Mouse (Mus musculus) liver, embryonic 11.5 days (tissue): ENCODE measurements around the gene Flvcr2. TPM values are rescaled to one million over a fixed set of nuclear protein-coding genes. Genes with fewer than 3 reads are reported as not detected.

Experiments used
- ATAC-seq: fragments of 200-750 bp; cut with Nextera tagmentation; replicated peaks from 2 replicates; pipeline ENCODE4 v1.8.0; 2017; ENCODE audit warnings: moderate number of reproducible peaks, mild to moderate bottlenecking, moderate TSS enrichment, moderate library complexity; ENCODE audit not compliant: low FRiP score
- DNase-seq: peaks from one replicate; pipeline ENCODE4 v3.0.0-alpha.2; 2017; ENCODE audit warnings: low spot score
- H3K27ac ChIP-seq: fragments of 300-500 bp; sonication (generic); 2 replicates; pipeline ENCODE4 v1.5.1; 2014; ENCODE audit warnings: mild to moderate bottlenecking, low read depth, low read length, control low read depth
- H3K27me3 ChIP-seq: fragments of 300-500 bp; sonication (generic); replicated peaks from 2 replicates; pipeline ENCODE4 v1.6.1; 2014; ENCODE audit warnings: low read length, mixed read lengths; ENCODE audit not compliant: control insufficient read depth, insufficient read depth
- H3K36me3 ChIP-seq: fragments of 300-500 bp; sonication (generic); 2 replicates; pipeline ENCODE4 v1.6.1; 2014; ENCODE audit warnings: mild to moderate bottlenecking, low read length, moderate library complexity, mixed read lengths; ENCODE audit not compliant: control insufficient read depth, insufficient read depth
- H3K4me1 ChIP-seq: fragments of 300-500 bp; sonication (generic); replicated peaks from 2 replicates; pipeline ENCODE4 v1.6.1; 2014; ENCODE audit warnings: low read length, mixed read lengths; ENCODE audit not compliant: control insufficient read depth, insufficient read depth
- H3K4me2 ChIP-seq: fragments of 300-500 bp; sonication (generic); 2 replicates; pipeline ENCODE4 v1.6.1; 2014; ENCODE audit warnings: mild to moderate bottlenecking, control low read depth, moderate library complexity
- H3K4me3 ChIP-seq: fragments of 300-500 bp; sonication (generic); 2 replicates; pipeline ENCODE4 v1.5.1; 2014; ENCODE audit warnings: low read depth, low read length, control low read depth
- H3K9ac ChIP-seq: fragments of 300-500 bp; sonication (generic); 2 replicates; pipeline ENCODE4 v1.6.1; 2014; ENCODE audit warnings: low read depth, low read length, control low read depth
- H3K9me3 ChIP-seq: fragments of 300-500 bp; sonication (generic); 2 replicates; pipeline ENCODE4 v1.6.1; 2016; ENCODE audit warnings: low read length, inconsistent platforms, mixed read lengths; ENCODE audit not compliant: control insufficient read depth
- WGBS: fragments of 180-500 bp; shearing (Covaris S2); extraction: QIAGEN DNeasy Blood & Tissue Kit; methylation state at CpG from one replicate; pipeline ENCODE4 v1.1.7; 2014; 5-methylcytosine and 5-hydroxymethylcytosine counted together
- polyA plus RNA-seq: library from polyadenylated mRNA; unstranded; fragments of >200 nt; fragmentation: Nextera tagmentation; extraction: Ambion mirVana; gene quantifications from 2 replicates; pipeline ENCODE4 v1.2.1, GENCODE M21; 2014

Flvcr2 gene
- polyA plus RNA-seq, 1 experiment from 2014 or later, result 3.9 TPM

- Histone ChIP-seq H3K36me3 (peaks cover 4% of the 10 kb centered on the region; the same call in 1 of the 2 replicates), H3K9ac (peak within 1 kb of the TSS; percentile 69), H3K4me1 (peaks cover 4% of the 10 kb centered on the region; the same call in 1 of the 2 replicates), H3K4me3 (peak within 1 kb of the TSS; percentile 70), H3K9me3 (no peaks in the 10 kb centered on the region), H3K27ac (peak within 1 kb of the TSS; percentile 98), H3K27me3 (no peaks in the 10 kb centered on the region), H3K4me2 (peak within 1 kb of the TSS; percentile 93)
- DNase-seq (peak; percentile 96), ATAC-seq (peak; percentile 98)
- WGBS, result under 1% methylated on average over 66 of the region's 67 CpGs
Measured at GRCm38 (mm10) chr12:85824438-85825264, 78.3 kb downstream of the Flvcr2 start, which contains the start of the genes Erg28 and Ttll5. Gene Erg28 (minus strand): TSS chr12:85824550. Gene Ttll5 (plus strand): TSS chr12:85824659.

DNA sequence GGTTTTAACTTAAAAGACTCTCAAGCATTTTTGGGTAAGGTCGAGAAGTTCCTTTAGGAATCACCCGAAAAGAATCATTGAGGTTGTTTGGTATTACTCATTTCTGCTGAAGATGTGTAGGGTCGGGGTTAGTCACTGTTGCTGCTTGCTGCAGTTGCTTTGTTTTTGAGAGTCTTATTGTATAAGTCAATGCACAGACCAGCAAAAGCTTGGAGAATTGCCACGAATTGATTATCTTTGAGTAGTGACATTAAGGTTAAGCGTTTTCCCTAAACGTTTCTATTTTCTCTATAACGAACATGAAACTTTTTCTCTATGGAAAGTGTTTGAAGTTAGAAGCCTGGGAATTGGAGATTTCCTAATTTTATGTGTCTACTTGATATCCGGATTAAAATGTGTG is 79.0 kb downstream of the Flvcr2 start:
- H3K4me3 ChIP-seq, result peak overlapping the region; percentile 70
- H3K27ac ChIP-seq, result peak overlapping the region; percentile 98
- no peaks in the 10 kb centered on the region for H3K27me3 ChIP-seq
- DNase-seq (no peak), ATAC-seq (no peak)
- H3K4me1 ChIP-seq, result peaks cover 4% of the 10 kb centered on the region; the same call in 1 of the 2 replicates
- peak overlapping the region; percentile 69 for H3K9ac ChIP-seq
- H3K4me2 ChIP-seq, result peak overlapping the region; percentile 73
- H3K36me3 ChIP-seq, result peaks cover 4% of the 10 kb centered on the region; the same call in 1 of the 2 replicates
- H3K9me3 ChIP-seq, result no peaks in the 10 kb centered on the region
- WGBS, result 10% methylated on average over 8 of the region's 8 CpGs

- no peak for ATAC-seq
- Histone ChIP-seq H3K27me3 (no peaks in the 10 kb centered on the region), H3K9me3 (no peaks in the 10 kb centered on the region), H3K4me3 (peak overlapping the region; percentile 70; the same call in 1 of the 2 replicates), H3K4me1 (peaks cover 4% of the 10 kb centered on the region; the same call in 1 of the 2 replicates), H3K4me2 (peak overlapping the region; percentile 73), H3K27ac (no peak overlapping the region), H3K36me3 (peaks cover 4% of the 10 kb centered on the region; the same call in 1 of the 2 replicates), H3K9ac (no peak overlapping the region)
- no peak for DNase-seq
- 63% methylated on average over 2 of the region's 2 CpGs for WGBS
Measured at GRCm38 (mm10) chr12:85825822-85826221, 79.5 kb downstream of the Flvcr2 start.

DNA sequence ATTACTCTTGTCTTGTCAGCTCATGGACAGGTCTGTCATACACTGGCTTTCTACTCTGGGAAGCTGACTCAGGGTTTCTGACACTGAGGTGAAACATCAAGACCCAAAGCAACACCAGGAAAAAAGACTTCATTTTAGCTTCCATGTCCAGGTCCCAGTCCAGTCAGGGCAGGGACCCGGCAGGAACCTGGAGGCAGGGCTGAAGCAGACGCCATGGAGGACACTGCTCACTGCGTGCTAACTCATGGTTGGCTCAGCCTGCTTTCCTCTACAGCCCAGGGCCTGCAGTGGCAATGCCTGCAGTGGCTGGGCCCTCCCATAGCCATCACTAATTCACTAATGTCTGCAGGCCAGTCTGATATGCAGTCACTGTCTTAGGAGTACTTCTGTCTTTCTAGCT is 82.5 kb downstream of the Flvcr2 start:
- Histone ChIP-seq H3K9ac (no peak overlapping the region), H3K27me3 (no peaks in the 10 kb centered on the region), H3K27ac (no peak overlapping the region), H3K4me2 (no peak overlapping the region), H3K9me3 (no peaks in the 10 kb centered on the region), H3K4me3 (no peak overlapping the region), H3K4me1 (no peaks in the 10 kb centered on the region; the same call in 1 of the 2 replicates), H3K36me3 (peaks cover 6% of the 10 kb centered on the region; the same call in 1 of the 2 replicates)
- 99% methylated on average over 3 of the region's 3 CpGs for WGBS
- ATAC-seq (no peak), DNase-seq (no peak)

DNA sequence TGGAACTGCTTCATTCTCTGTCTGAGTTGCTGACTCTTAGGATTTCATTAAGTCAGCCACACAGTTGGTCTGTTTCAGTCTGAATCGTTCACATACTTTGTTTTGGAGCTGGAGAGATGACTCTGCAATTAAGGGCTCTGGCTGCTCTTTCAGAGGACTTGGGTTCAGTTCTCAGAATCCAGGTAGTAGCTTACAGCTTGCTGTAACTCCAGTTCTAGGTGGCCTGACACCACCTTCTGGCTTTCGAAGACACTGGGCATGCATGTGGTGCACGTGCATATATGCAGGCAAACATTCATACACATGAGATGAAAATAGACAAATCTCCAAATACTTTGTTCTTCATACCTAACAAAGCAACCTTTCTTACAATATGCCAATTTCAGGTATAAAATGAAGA is 83.5 kb downstream of the Flvcr2 start:
- Histone ChIP-seq H3K9me3 (no peaks in the 10 kb centered on the region), H3K4me2 (no peak overlapping the region), H3K4me1 (no peaks in the 10 kb centered on the region), H3K36me3 (peaks cover 6% of the 10 kb centered on the region; the same call in 1 of the 2 replicates), H3K27ac (no peak overlapping the region), H3K4me3 (no peak overlapping the region), H3K9ac (no peak overlapping the region), H3K27me3 (no peaks in the 10 kb centered on the region)
- WGBS, result 91% methylated on average over 3 of the region's 3 CpGs
- no peak for DNase-seq
- ATAC-seq, result no peak

DNA sequence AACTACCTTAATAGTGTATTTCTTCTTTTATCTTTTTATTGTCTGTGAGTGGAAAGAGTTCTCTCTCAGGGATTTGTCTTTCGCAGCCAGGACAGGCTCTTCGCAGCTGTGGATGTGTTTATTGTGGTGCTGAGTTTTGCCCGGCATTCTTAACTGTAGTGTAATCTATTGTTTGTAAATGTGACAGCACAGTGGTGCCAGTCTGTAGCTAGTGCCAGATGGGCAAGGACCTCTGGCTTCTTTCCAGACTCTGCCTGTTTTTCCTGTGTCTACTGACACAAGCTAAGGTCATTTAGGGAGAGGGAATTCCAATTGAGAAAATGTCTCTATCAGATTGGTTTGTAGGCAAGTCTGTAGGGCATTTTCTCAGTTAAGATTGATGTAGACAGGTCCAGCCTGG is 84.4 kb downstream of the Flvcr2 start:
- 91% methylated on average over 3 of the region's 3 CpGs for WGBS
- H3K27me3 ChIP-seq, result no peaks in the 10 kb centered on the region
- no peak overlapping the region for H3K27ac ChIP-seq
- H3K9ac ChIP-seq, result no peak overlapping the region
- H3K4me3 ChIP-seq, result no peak overlapping the region
- H3K4me1 ChIP-seq, result no peaks in the 10 kb centered on the region
- ATAC-seq (no peak), DNase-seq (no peak)
- peaks cover 6% of the 10 kb centered on the region; the same call in 1 of the 2 replicates for H3K36me3 ChIP-seq
- H3K9me3 ChIP-seq, result no peaks in the 10 kb centered on the region
- no peak overlapping the region for H3K4me2 ChIP-seq

GRCm38 (mm10) chr12:85834543-85834942 is 88.2 kb downstream of the Flvcr2 start:
- 76% methylated on average over 2 of the region's 2 CpGs for WGBS
- H3K27ac ChIP-seq, result no peak overlapping the region
- no peak for ATAC-seq

GRCm38 (mm10) chr12:85837765-85838164 is 91.4 kb downstream of the Flvcr2 start:
- no peaks in the 10 kb centered on the region for H3K36me3 ChIP-seq
- H3K4me1 ChIP-seq, result no peaks in the 10 kb centered on the region
- ATAC-seq, result no peak
- 91% methylated on average over 2 of the region's 2 CpGs for WGBS
- H3K27me3 ChIP-seq, result no peaks in the 10 kb centered on the region
- no peak overlapping the region for H3K4me3 ChIP-seq
- H3K27ac ChIP-seq, result no peak overlapping the region
- no peak for DNase-seq
- H3K9me3 ChIP-seq, result no peaks in the 10 kb centered on the region
- no peak overlapping the region for H3K4me2 ChIP-seq
- H3K9ac ChIP-seq, result no peak overlapping the region

More at GRCm38 (mm10) chr12:85834543-85834942, 88.2 kb downstream of the Flvcr2 start:
- H3K4me3 ChIP-seq, result no peak overlapping the region
- no peaks in the 10 kb centered on the region for H3K9me3 ChIP-seq
- no peak overlapping the region for H3K9ac ChIP-seq
- H3K4me2 ChIP-seq, result no peak overlapping the region
- H3K36me3 ChIP-seq, result peaks cover 2% of the 10 kb centered on the region; the same call in 1 of the 2 replicates
- DNase-seq, result no peak
- no peaks in the 10 kb centered on the region for H3K4me1 ChIP-seq
- H3K27me3 ChIP-seq, result no peaks in the 10 kb centered on the region
